Mouse (Mus musculus): ENCODE results near the gene Cdc42ep4.

DNA sequence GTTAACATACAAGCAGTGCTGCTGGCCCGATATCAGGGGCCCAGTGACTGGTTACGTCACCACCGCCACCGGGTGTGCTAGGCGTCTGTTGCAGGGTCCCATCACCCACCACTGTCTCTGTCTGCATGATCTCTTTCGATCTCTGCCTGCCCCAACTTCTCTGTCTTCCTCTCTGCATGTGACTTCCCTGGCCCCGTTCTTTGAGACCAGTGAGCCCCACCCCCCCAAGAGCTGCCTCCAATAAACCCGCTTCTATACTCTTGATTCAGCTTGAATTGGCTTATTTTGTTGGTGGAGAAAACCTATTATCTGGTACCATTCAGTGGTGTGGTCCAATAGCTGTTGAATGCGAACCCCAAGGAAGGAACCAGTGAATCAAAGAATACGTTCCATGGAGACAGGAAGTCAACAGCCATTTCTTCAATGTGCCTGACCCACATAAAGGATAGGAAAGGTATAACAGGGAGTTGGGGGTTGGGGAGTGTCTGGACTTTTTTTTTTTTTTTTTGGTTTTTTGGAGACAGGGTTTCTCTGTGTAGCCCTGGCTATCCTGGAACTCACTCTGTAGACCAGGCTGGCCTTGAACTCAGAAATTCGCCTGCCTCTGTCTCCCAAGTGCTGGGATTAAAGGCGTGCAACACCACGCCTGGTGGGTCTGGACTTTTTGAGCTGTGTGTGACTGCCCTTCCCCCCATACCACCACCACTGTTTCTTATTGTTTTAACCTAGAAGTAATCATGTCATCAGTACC is 35.9 kb upstream of the Cdc42ep4 start:
- TF ChIP-seq CTCF (IDR thresholded peaks at IDR 0.05; ENCODE audit: extremely low read depth, insufficient read depth, insufficient read length, insufficient replicate concordance) (no peak), POLR2A (IDR thresholded peaks at IDR 0.05; ENCODE audit: low read depth, low read length) (no peak)

All from spleen, adult 2 months (tissue).